Mouse (Mus musculus): ENCODE measurements at regions not wholly inside any gene's neighbourhood (a gene's known extent, or its start where the extent isn't known, plus 50 kb on each side); places are given as distances from the start of the nearest gene placed in this dataset.
A peak's percentile ranks its signal among the peaks of the same experiment; 100 is the strongest.

GRCm38 (mm10) chr3:56475529-56476527 is 292.3 kb upstream of the Nbea start:
- Histone ChIP-seq H3K9ac (replicated peaks; ENCODE audit: low read length, poor library complexity, severe bottlenecking) (no peak overlapping the region), H3K36me3 (ENCODE audit: insufficient read depth, low read length) (no peaks in the 10 kb centered on the region), H3K9me3 (ENCODE audit: low read length) (no peaks in the 10 kb centered on the region), H3K27ac (ENCODE audit: low read depth, low read length) (no peak overlapping the region), H3K4me1 (ENCODE audit: insufficient read depth, low read length) (0 out of 2 replicates have a peak, but pooled peaks cover 4% of the 10 kb centered on the region), H3K27me3 (ENCODE audit: insufficient read depth, low read length) (no peaks in the 10 kb centered on the region), H3K4me3 (ENCODE audit: low read depth, low read length) (no peak overlapping the region), H3K4me2 (ENCODE audit: low read depth, low read length, poor library complexity, severe bottlenecking) (no peak overlapping the region)
- 9% methylated on average over 3 of the region's 3 CpGs for WGBS
- TF ChIP-seq CTCF (IDR thresholded peaks at IDR 0.05), result no peak
- ATAC-seq (ENCODE audit: low FRiP score) (0 out of 2 replicates have a peak, but pooled peaks have one; percentile 44), DNase-seq (ENCODE audit: low spot score) (peak; percentile 78)

GRCm38 (mm10) chr3:56472651-56473050 is 289.1 kb upstream of the Nbea start:
- TF ChIP-seq CTCF (IDR thresholded peaks at IDR 0.05), result no peak
- WGBS, result 27% methylated on average over 6 of the region's 6 CpGs
- ATAC-seq (ENCODE audit: low FRiP score) (no peak), DNase-seq (ENCODE audit: low spot score) (peak; percentile 25)
- Histone ChIP-seq H3K9ac (replicated peaks; ENCODE audit: low read length, poor library complexity, severe bottlenecking) (no peak overlapping the region), H3K4me1 (ENCODE audit: insufficient read depth, low read length) (0 out of 2 replicates have a peak, but pooled peaks cover 4% of the 10 kb centered on the region), H3K4me3 (ENCODE audit: low read depth, low read length) (no peak overlapping the region), H3K4me2 (ENCODE audit: low read depth, low read length, poor library complexity, severe bottlenecking) (no peak overlapping the region), H3K27ac (ENCODE audit: low read depth, low read length) (no peak overlapping the region), H3K36me3 (ENCODE audit: insufficient read depth, low read length) (no peaks in the 10 kb centered on the region), H3K9me3 (ENCODE audit: low read length) (no peaks in the 10 kb centered on the region), H3K27me3 (ENCODE audit: insufficient read depth, low read length) (no peaks in the 10 kb centered on the region)

- Histone ChIP-seq H3K4me3 (ENCODE audit: low read depth, low read length) (no peak overlapping the region), H3K9ac (replicated peaks; ENCODE audit: low read length, poor library complexity, severe bottlenecking) (no peak overlapping the region), H3K27ac (ENCODE audit: low read depth, low read length) (no peak overlapping the region), H3K4me1 (ENCODE audit: insufficient read depth, low read length) (0 out of 2 replicates have a peak, but pooled peaks cover 4% of the 10 kb centered on the region), H3K9me3 (ENCODE audit: low read length) (no peaks in the 10 kb centered on the region), H3K36me3 (ENCODE audit: insufficient read depth, low read length) (no peaks in the 10 kb centered on the region), H3K27me3 (ENCODE audit: insufficient read depth, low read length) (no peaks in the 10 kb centered on the region), H3K4me2 (ENCODE audit: low read depth, low read length, poor library complexity, severe bottlenecking) (no peak overlapping the region)
- no peak for DNase-seq (ENCODE audit: low spot score)
- WGBS, result 35% methylated on average over 5 of the region's 5 CpGs
- ATAC-seq (ENCODE audit: low FRiP score), result no peak
- TF ChIP-seq CTCF (IDR thresholded peaks at IDR 0.05), result no peak
Observed at GRCm38 (mm10) chr3:56471823-56472222, 288.3 kb upstream of the Nbea start.

GRCm38 (mm10) chr3:56471185-56471584 is 287.7 kb upstream of the Nbea start:
- no peak overlapping the region for H3K4me2 ChIP-seq (ENCODE audit: low read depth, low read length, poor library complexity, severe bottlenecking)
- WGBS, result 18% methylated on average over 1 of the region's 1 CpGs
- peak; percentile 15 for DNase-seq (ENCODE audit: low spot score)

GRCm38 (mm10) chr3:56457625-56458024 is 274.1 kb upstream of the Nbea start:
- no peak for TF ChIP-seq CTCF (IDR thresholded peaks at IDR 0.05)
- Histone ChIP-seq H3K36me3 (ENCODE audit: insufficient read depth, low read length) (no peaks in the 10 kb centered on the region), H3K27me3 (ENCODE audit: insufficient read depth, low read length) (no peaks in the 10 kb centered on the region), H3K9ac (replicated peaks; ENCODE audit: low read length, poor library complexity, severe bottlenecking) (no peak overlapping the region), H3K9me3 (ENCODE audit: low read length) (no peaks in the 10 kb centered on the region), H3K4me2 (ENCODE audit: low read depth, low read length, poor library complexity, severe bottlenecking) (no peak overlapping the region), H3K4me3 (ENCODE audit: low read depth, low read length) (no peak overlapping the region), H3K4me1 (ENCODE audit: insufficient read depth, low read length) (peaks cover 6% of the 10 kb centered on the region), H3K27ac (ENCODE audit: low read depth, low read length) (0 out of 2 replicates have a peak overlapping the region, but pooled peaks have one; percentile 13)
- peak; percentile 55 for DNase-seq (ENCODE audit: low spot score)
- 36% methylated on average over 4 of the region's 4 CpGs for WGBS
- ATAC-seq (ENCODE audit: low FRiP score), result no peak

More at GRCm38 (mm10) chr3:56471185-56471584, 287.7 kb upstream of the Nbea start:
- Histone ChIP-seq H3K9ac (replicated peaks; ENCODE audit: low read length, poor library complexity, severe bottlenecking) (no peak overlapping the region), H3K9me3 (ENCODE audit: low read length) (no peaks in the 10 kb centered on the region), H3K4me1 (ENCODE audit: insufficient read depth, low read length) (0 out of 2 replicates have a peak, but pooled peaks cover 4% of the 10 kb centered on the region), H3K4me3 (ENCODE audit: low read depth, low read length) (no peak overlapping the region), H3K36me3 (ENCODE audit: insufficient read depth, low read length) (no peaks in the 10 kb centered on the region), H3K27ac (ENCODE audit: low read depth, low read length) (no peak overlapping the region), H3K27me3 (ENCODE audit: insufficient read depth, low read length) (no peaks in the 10 kb centered on the region)
- TF ChIP-seq CTCF (IDR thresholded peaks at IDR 0.05), result no peak
- no peak for ATAC-seq (ENCODE audit: low FRiP score)

- ATAC-seq (ENCODE audit: low FRiP score), result no peak
- peak; percentile 40 for DNase-seq (ENCODE audit: low spot score)
Observed at GRCm38 (mm10) chr3:56456317-56456716, 272.8 kb upstream of the Nbea start.

More at GRCm38 (mm10) chr3:56456317-56456716, 272.8 kb upstream of the Nbea start:
- Histone ChIP-seq H3K4me1 (ENCODE audit: insufficient read depth, low read length) (peaks cover 6% of the 10 kb centered on the region), H3K27ac (ENCODE audit: low read depth, low read length) (no peak overlapping the region), H3K27me3 (ENCODE audit: insufficient read depth, low read length) (no peaks in the 10 kb centered on the region), H3K36me3 (ENCODE audit: insufficient read depth, low read length) (no peaks in the 10 kb centered on the region), H3K9me3 (ENCODE audit: low read length) (no peaks in the 10 kb centered on the region), H3K4me3 (ENCODE audit: low read depth, low read length) (no peak overlapping the region), H3K4me2 (ENCODE audit: low read depth, low read length, poor library complexity, severe bottlenecking) (no peak overlapping the region), H3K9ac (replicated peaks; ENCODE audit: low read length, poor library complexity, severe bottlenecking) (no peak overlapping the region)
- no peak for TF ChIP-seq CTCF (IDR thresholded peaks at IDR 0.05)
- WGBS, result 31% methylated on average over 6 of the region's 6 CpGs

Data from midbrain, postnatal 0 days (tissue).